Mouse (Mus musculus) heart, postnatal 0 days (tissue): Measurements from ENCODE around the gene Relt.

Experiments
- CTCF ChIP-seq: IDR thresholded peaks from 2 replicates; pipeline ENCODE4 v1.5.1; 2016; ENCODE audit warnings: antibody characterized with exemption, control low read depth, low read depth
- EP300 ChIP-seq: IDR thresholded peaks from 2 replicates; pipeline ENCODE4 v1.6.1; 2016; ENCODE audit warnings: antibody characterized with exemption, low read depth

DNA sequence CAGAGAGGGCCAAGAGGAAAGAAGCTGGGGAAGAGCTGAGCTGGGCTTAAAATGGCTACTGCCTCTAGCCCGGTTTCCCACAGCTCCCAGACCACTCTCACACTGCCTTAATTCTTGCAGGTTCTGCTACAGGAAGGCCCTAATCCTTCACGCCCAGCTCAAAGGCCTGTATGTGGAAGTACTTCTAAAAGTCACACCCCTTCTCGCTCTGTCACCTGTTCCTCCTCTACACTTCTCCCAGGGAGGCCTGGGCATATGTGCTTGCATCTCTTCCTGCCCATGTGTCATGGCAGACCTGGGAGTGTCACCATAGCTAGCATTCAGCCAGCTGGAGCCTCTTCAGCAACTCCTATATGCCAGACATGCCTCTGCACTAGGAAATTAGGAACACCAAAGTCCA, 9.8 kb downstream of the Relt start:
- TF ChIP-seq CTCF = no peak
- TF ChIP-seq EP300 = no peak
